Mouse (Mus musculus) testis, adult 2 months (tissue): ENCODE measurements at regions not wholly inside any gene's neighbourhood (a gene's known extent, or its start where the extent isn't known, plus 50 kb on each side); places are given as distances from the start of the nearest gene placed in this dataset.

ENCODE experiments used
- H3K27ac ChIP-seq: fragments of 200-500 bp; 2 replicates; pipeline ENCODE4 v1.5.1; 2012; ENCODE audit warnings: low read depth, low read length; ENCODE audit not compliant: control insufficient read depth, insufficient read depth
- H3K27me3 ChIP-seq: fragments of 200-500 bp; 2 replicates; pipeline ENCODE4 v1.6.1; 2012; ENCODE audit warnings: mild to moderate bottlenecking, low read length, moderate library complexity; ENCODE audit not compliant: control insufficient read depth, insufficient read depth
- H3K36me3 ChIP-seq: fragments of 200-500 bp; 2 replicates; pipeline ENCODE4 v1.6.1; 2012; ENCODE audit warnings: mild to moderate bottlenecking, low read length; ENCODE audit not compliant: control insufficient read depth, insufficient read depth
- H3K4me1 ChIP-seq: fragments of 200-500 bp; 2 replicates; pipeline ENCODE4 v1.6.1; 2012; ENCODE audit warnings: low read length; ENCODE audit not compliant: control insufficient read depth, insufficient read depth
- H3K4me3 ChIP-seq: fragments of 200-500 bp; 2 replicates; pipeline ENCODE4 v1.5.1; 2012; ENCODE audit warnings: low read depth, mild to moderate bottlenecking, low read length, moderate library complexity, mixed read lengths; ENCODE audit not compliant: control insufficient read depth
- CTCF ChIP-seq: fragments of 200-500 bp; IDR thresholded peaks from 2 replicates; pipeline ENCODE4 v1.5.1; 2012; ENCODE audit warnings: low read depth, mild to moderate bottlenecking, inconsistent platforms, low read length, moderate library complexity; ENCODE audit not compliant: control insufficient read depth, insufficient read depth, insufficient replicate concordance
- POLR2A ChIP-seq: fragments of 200-500 bp; IDR thresholded peaks from 2 replicates; pipeline ENCODE4 v1.6.1; 2012; ENCODE audit warnings: low read depth, mild to moderate bottlenecking, inconsistent platforms, low read length, moderate library complexity; ENCODE audit not compliant: control insufficient read depth

- H3K27ac ChIP-seq: no peak overlapping the region
- H3K36me3 ChIP-seq: no peaks in the 10 kb centered on the region
- TF ChIP-seq CTCF (no peak), POLR2A (no peak)
- peaks cover 3% of the 10 kb centered on the region; the same call in 1 of the 2 replicates for H3K4me1 ChIP-seq
- no peaks in the 10 kb centered on the region for H3K27me3 ChIP-seq
- H3K4me3 ChIP-seq: no peak overlapping the region
Observed at GRCm38 (mm10) chr1:75660336-75661100, 114.5 kb downstream of the Slc4a3 start.

DNA sequence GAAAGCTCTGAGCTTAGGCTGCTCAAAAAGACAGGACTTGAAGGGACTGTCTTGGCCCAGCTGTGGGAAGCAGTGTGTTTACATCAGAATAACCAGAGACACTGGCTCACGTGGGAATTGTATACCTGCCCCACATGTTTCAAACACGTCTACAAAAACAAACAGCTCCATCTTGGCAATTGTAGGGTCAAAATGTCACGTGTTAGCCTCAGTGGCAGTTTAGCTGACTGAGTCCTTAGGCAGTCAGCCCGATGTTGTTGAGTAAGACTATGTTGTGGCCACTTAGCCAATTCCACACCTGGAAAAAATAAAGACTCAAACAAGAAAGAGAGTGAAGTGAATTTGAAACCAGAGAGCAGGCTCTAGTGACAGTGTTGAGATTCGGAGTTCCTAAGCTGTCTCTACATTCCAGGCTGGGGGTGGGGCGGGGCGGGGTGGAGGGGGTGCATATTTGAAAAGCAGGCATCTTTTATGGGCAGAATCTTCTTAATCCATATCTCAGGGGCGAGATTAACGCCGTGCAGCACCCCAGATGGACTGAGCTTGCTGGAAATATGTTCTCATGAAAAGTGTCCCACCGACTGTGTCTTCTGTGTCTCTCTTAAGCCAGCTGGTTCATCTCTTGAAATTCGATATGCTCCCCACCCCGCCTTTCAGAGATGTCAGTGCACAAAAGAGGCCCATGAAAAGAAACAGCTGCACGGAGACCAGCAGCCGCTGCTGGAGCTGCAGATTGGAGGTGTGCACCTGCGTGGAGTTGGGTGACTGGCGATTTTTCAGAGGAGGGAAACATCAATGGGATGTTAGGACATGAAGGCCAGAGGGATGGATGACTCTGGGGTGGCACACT, 116.3 kb downstream of the Slc4a3 start:
- no peaks in the 10 kb centered on the region for H3K27me3 ChIP-seq

GRCm38 (mm10) chr1:75667736-75668269, 121.7 kb downstream of the Slc4a3 start:
- no peak overlapping the region for H3K27ac ChIP-seq
- no peaks in the 10 kb centered on the region for H3K4me1 ChIP-seq
- TF ChIP-seq POLR2A (no peak), CTCF (no peak)
- H3K4me3 ChIP-seq: no peak overlapping the region
- H3K27me3 ChIP-seq: no peaks in the 10 kb centered on the region
- no peaks in the 10 kb centered on the region for H3K36me3 ChIP-seq

More for the DNA sequence above, 116.3 kb downstream of the Slc4a3 start:
- Histone ChIP-seq H3K36me3 (no peaks in the 10 kb centered on the region), H3K27ac (no peak overlapping the region), H3K4me1 (peaks cover under 1% of the 10 kb centered on the region; the same call in 1 of the 2 replicates), H3K4me3 (no peak overlapping the region)
- no peak for TF ChIP-seq CTCF
- no peak for TF ChIP-seq POLR2A

- no peaks in the 10 kb centered on the region; the same call in none of the 2 replicates for H3K4me1 ChIP-seq
- no peaks in the 10 kb centered on the region for H3K27me3 ChIP-seq
- no peak overlapping the region for H3K27ac ChIP-seq
- no peak overlapping the region for H3K4me3 ChIP-seq
- no peak for TF ChIP-seq CTCF
- no peak for TF ChIP-seq POLR2A
- H3K36me3 ChIP-seq: no peaks in the 10 kb centered on the region
Observed at GRCm38 (mm10) chr1:75676295-75676694, 130.2 kb downstream of the Slc4a3 start.

- Histone ChIP-seq H3K27ac (no peak overlapping the region), H3K4me1 (no peaks in the 10 kb centered on the region; the same call in none of the 2 replicates), H3K36me3 (no peaks in the 10 kb centered on the region), H3K27me3 (no peaks in the 10 kb centered on the region), H3K4me3 (no peak overlapping the region)
- TF ChIP-seq CTCF: no peak
Observed at GRCm38 (mm10) chr1:75677695-75678094, 131.6 kb downstream of the Slc4a3 start.

DNA sequence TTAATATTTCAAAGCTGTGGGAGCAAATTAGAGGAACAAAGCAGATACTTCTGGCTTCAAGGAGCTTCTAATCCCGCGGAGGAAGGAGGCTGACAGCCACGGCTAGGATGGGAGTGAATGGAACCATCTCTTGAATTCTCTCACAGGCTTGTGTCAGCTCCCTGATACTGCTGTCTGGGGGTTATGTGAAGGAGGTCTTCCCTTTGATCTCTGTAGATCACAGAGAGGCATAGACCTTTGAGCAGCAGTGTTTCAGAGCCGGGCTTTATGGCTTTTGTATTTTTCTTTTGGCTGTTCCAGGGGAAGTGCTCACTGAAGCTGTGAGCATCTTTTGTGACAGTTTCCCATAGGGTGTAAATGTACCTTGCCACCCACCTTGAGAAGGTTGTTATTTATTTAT, 132.2 kb downstream of the Slc4a3 start:
- no peak for TF ChIP-seq CTCF
- no peak for TF ChIP-seq POLR2A

DNA sequence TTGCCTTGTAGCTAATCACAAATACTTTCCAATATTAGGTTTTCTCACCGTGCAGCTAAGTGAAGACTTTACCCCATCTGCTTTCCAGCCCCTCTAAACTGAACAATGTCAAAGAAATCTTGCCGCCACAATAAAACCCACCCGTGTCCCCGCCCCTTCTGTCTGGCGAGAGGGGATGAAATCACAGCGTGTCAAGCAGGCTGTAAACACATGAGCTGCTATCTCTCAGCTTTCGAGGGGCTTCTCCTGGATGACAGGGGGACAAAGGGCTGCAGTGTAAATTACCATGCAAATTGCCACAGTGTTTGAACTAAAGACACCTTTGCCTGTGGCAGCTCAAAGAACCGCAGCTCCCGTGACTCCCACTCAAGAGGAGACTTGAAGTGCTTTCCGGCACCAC, 134.3 kb downstream of the Slc4a3 start:
- TF ChIP-seq POLR2A: no peak
- no peak for TF ChIP-seq CTCF
- no peaks in the 10 kb centered on the region for H3K36me3 ChIP-seq
- H3K4me3 ChIP-seq: no peak overlapping the region
- no peak overlapping the region for H3K27ac ChIP-seq
- no peaks in the 10 kb centered on the region for H3K27me3 ChIP-seq
- no peaks in the 10 kb centered on the region; the same call in none of the 2 replicates for H3K4me1 ChIP-seq

More for the DNA sequence above, 132.2 kb downstream of the Slc4a3 start:
- H3K27ac ChIP-seq: no peak overlapping the region
- H3K4me1 ChIP-seq: no peaks in the 10 kb centered on the region; the same call in none of the 2 replicates
- no peaks in the 10 kb centered on the region for H3K36me3 ChIP-seq
- H3K27me3 ChIP-seq: no peaks in the 10 kb centered on the region
- H3K4me3 ChIP-seq: no peak overlapping the region
